Mouse (Mus musculus) bone marrow, adult 2 months (tissue): ENCODE measurements around the gene Rcc2.

Source experiments
- CTCF ChIP-seq: fragments of 200-500 bp; IDR thresholded peaks from 2 replicates; pipeline ENCODE4 v1.5.1; 2011; ENCODE audit warnings: low read length, control low read depth; ENCODE audit not compliant: control insufficient read depth, insufficient read depth
- POLR2A ChIP-seq: fragments of 200-500 bp; IDR thresholded peaks from 2 replicates; pipeline ENCODE4 v1.6.1; 2011; ENCODE audit warnings: low read depth, mild to moderate bottlenecking, control low read depth, low read length, borderline replicate concordance; ENCODE audit not compliant: control insufficient read depth

GRCm38 (mm10) chr4:140713480-140714365 is 13.4 kb downstream of the Rcc2 start:
- peak; percentile 99 for TF ChIP-seq CTCF
- TF ChIP-seq POLR2A = no peak
